Mouse (Mus musculus) Patski (cell line): ENCODE data around the gene Dmtf1. TPM values are rescaled to one million over a fixed set of nuclear protein-coding genes. Genes with fewer than 3 reads are reported as not detected.
A peak's percentile ranks its signal among the peaks of the same experiment; 100 is the strongest.

ENCODE experiments used
- ATAC-seq: fragments of 100-300 bp; one replicate; pipeline ENCODE4 v1.8.0; 2021
- CTCF ChIA-PET: fragments of 350-600 bp; sonication (Branson Sonifier 250); formaldehyde crosslinking; loops from one replicate; lab custom pipeline; 2022; ENCODE audit warnings: inconsistent platforms; lab: Charles Lee
- POLR2A ChIA-PET: fragments of 350-600 bp; sonication (Branson Sonifier 250); formaldehyde crosslinking; loops from one replicate; lab custom pipeline; 2022; ENCODE audit warnings: antibody characterized with exemption, inconsistent platforms; lab: Charles Lee
- DNase-seq: peaks from one replicate; pipeline ENCODE4 v3.0.0-alpha.2; 2011; ENCODE audit warnings: low read depth, low spot score
- H3K27me3 ChIP-seq: fragments of 371-371 bp; one replicate; pipeline ENCODE4 v1.5.1; 2021
- CTCF ChIP-seq: fragments of 100-300 bp; IDR thresholded peaks from one replicate; pipeline ENCODE4 v1.5.1; 2021
- in situ Hi-C: fragments of 300-500 bp; cut with MboI; formaldehyde crosslinking; loops from 3 replicates; pipeline ENCODE4 v1.11.1; 2018; ENCODE audit warnings: low pct_unique_long_range_greater_than_20kb, mixed read lengths
- polyA plus RNA-seq: library from polyadenylated mRNA; unstranded; gene quantifications from one replicate; pipeline ENCODE4 v1.2.3, GENCODE M21; 2021

Dmtf1 gene
- polyA plus RNA-seq, 1 experiment from 2014 or later, result 38.5 TPM

DNA sequence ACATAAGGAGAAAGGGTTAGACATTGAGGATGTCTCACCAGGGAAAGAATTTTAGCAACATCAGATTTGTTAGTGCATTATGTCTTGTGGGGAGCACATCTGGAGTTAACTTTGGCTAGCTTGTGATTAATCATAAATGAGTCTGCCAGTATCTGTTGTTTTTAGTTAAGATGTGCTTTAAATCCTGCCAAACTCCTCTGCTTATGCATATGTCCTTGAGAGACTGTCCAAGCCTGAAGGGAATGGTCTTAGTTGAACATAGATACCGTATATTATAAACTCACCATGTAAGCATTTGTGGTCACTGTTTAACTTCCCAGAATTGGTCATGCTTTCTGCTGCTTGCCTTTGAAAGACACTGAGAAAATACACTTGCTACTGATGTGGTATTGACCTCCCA, 68.9 kb downstream of the Dmtf1 start:
- no peak for DNase-seq
- peaks cover 32% of the 10 kb centered on the region for H3K27me3 ChIP-seq
- ATAC-seq, result no peak
- ChIA-PET POLR2A (no interaction called here), CTCF (interaction anchor here (1.4 to 1.6 kb wide), 2 partner anchors 11 to 19 kb away, joined by 5 to 6 read pairs; no protein-coding TSS in a partner anchor)
- no peak for TF ChIP-seq CTCF
- in situ Hi-C loops, result no loop called here

DNA sequence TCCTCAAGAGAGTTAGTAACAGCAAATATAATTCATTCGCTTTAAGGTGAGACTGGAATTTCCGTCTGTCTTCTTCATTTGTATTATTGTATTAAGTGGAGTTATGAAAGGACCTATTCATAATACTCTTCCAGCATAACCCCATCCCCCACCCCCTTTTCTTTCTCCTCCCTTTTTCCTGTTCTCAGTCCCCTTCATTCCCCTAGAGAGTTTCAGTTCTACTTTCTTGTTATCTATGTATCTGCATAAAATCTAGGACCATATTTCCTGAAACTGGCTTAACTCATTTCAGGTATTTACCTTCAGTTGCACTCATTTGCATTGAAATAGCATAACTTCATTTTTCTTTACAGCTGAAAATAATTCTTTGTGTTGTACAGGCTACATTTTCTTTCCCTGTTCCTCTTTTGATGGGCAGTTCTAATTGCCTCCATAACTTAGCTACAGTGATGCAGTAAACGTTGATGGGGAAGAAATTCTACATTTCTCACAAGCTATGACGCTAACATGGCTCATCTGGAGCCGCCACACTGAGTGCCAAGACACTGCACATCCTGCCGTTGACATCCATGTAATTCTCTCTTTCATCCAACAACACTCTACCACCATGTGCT, 71.0 kb downstream of the Dmtf1 start:
- peaks cover 24% of the 10 kb centered on the region for H3K27me3 ChIP-seq
- ChIA-PET CTCF (interaction anchor here (1.1 kb wide), 1 partner anchor 15 kb away, joined by 4 read pairs; no protein-coding TSS in a partner anchor), POLR2A (no interaction called here)
- no peak for ATAC-seq
- in situ Hi-C loops, result no loop called here
- TF ChIP-seq CTCF, result no peak
- no peak for DNase-seq

DNA sequence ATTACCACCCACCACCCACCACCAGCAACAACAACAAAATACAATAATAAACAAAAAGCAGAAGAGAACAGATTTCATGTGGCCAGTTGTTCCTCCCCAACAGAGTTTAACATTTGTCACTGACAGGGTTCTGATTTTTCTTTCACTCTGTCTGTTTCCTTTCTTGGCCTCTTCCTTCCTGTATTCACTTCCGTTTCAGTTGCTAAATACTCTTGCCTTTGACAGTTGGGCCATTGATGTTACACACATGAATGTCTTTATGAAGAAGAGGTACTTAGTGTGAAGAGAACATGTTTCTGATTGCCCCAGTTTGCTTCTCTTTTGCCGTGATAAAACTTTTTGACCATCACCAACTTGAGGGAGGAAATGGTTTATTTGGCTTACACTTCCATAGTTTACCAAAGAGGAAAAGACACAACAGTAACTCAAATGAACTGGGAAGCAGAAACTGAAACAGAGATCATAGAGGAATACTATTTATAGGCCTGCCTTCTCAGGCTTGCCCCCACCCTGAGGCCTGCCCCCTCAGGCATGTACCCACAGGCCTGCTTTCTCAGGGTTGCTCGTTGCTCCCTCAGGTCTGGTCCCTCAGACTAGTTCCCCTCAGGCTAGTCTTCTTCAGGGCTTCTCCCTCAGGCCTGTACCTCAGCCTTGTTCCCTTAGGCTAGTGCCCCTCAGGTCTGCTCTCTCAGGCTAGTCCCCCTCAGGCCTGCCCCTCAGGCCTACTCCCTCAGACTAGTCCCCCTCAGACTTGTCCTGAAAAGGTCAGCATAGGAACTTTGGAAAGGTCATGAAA, 74.5 kb downstream of the Dmtf1 start:
- ATAC-seq (no peak), DNase-seq (no peak)
- POLR2A ChIA-PET, result no interaction called here
- in situ Hi-C loops, result no loop called here
- no peak for TF ChIP-seq CTCF
- peaks cover 8% of the 10 kb centered on the region for H3K27me3 ChIP-seq
- CTCF ChIA-PET, result interaction anchor here (1.1 to 1.5 kb wide), 2 partner anchors 8 to 25 kb away, joined by 3 read pairs; no protein-coding TSS in a partner anchor

DNA sequence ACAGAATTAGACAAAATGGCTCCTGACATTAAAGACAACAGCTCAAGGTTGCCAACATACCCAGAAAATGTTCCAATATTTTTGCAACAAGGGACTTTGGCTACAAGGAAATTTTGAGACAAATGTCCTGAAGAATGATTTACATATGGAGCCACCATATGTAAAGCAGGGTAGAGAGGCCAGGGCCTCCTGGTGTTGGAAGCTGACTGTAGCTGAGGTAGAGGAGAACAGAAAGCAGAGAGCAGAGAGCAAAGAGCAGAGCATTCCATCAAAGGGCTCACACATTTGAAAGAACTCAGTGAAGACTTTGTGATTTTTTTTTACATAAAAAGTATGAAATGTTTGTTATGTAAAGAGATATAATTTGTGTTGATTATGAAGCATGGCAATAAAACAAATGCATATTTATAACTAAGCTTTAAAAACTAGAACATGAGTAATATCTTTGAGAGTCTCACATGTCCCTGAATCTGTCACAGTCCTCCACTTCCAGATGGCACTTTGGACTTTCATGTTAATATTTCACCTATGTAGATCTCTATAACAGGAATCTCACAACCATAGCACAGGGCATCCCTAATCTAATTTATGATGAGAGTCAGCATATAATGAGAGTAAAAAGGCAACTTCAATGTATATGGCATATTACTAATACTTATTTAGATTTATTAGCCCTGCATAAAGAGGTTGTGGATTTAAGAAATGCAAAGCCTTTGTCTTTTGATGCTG, 81.6 kb downstream of the Dmtf1 start:
- in situ Hi-C loops, result no loop called here
- POLR2A ChIA-PET, result no interaction called here
- CTCF ChIA-PET, result interaction anchor here (1.0 to 1.2 kb wide), 3 partner anchors 15 to 32 kb away, joined by 3 read pairs; no protein-coding TSS in a partner anchor
- ATAC-seq, result no peak
- DNase-seq, result no peak
- H3K27me3 ChIP-seq, result peaks cover 4% of the 10 kb centered on the region
- TF ChIP-seq CTCF, result no peak

DNA sequence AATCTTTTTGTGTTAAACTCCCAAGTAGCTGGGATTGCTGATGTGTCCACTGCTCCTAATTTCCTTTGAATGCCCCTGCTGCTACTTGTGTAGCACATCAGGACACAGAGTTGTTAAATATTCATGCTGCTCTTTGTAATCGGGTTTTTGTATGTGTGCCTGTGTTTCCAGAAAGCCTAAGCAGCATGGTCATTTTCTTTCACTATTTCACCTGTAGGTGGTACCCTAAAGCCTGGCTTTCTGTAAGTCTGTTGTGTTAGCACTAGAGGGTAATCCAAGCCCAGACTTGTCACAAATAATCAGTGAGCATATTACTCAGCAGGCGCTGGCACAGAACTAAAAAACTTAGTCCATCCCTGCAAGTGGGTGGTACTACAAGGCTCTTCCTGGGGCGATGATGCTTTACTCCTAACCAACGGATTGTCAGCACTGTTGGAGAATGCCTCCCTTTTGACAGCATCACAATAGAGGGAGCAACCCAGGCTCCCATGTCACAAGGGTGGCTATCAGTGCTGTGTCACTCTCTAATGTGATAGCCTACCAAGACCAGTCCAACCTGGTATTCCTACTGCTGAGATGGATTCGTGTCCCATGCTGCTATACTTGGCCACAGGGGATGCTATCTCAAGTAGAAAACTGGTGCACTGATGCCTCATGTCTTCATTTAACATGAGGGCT, 88.3 kb downstream of the Dmtf1 start:
- peak; percentile 26 for ATAC-seq
- in situ Hi-C loops, result no loop called here
- no peaks in the 10 kb centered on the region for H3K27me3 ChIP-seq
- POLR2A ChIA-PET, result interaction anchor here (0.6 kb wide), 1 partner anchor 75 kb away, joined by 3 read pairs; no protein-coding TSS in a partner anchor
- CTCF ChIA-PET, result interaction anchor here (0.6 to 2.8 kb wide), 6 partner anchors 10 to 240 kb away, joined by 3 to 7 read pairs (median 3); no protein-coding TSS in a partner anchor
- peak; percentile 52 for TF ChIP-seq CTCF
- DNase-seq, result no peak

DNA sequence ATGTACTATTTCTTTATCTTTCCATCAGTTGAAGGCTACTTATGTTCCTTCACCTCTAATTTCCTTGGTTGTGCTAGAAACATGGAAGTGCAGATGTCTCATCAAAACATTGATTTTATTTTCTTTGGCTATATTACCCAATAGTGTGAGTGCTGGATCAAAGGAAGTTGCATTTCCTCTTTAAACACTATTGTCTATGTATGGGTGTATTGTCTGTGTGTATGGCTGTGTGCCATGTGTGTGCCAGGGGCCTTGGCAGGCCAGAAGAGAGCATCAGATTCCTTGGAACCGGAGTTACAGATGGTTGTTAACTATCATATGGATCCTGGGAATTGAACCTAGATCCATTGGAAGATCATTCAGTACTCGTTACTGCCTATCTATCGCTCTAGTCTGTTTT, 90.2 kb downstream of the Dmtf1 start:
- ChIA-PET POLR2A (interaction anchor here (1.5 kb wide), 1 partner anchor 11 kb away, joined by 4 read pairs; no protein-coding TSS in a partner anchor), CTCF (interaction anchor here (0.7 to 3.0 kb wide), 3 partner anchors 14 to 41 kb away, joined by 3 to 16 read pairs (median 5); no protein-coding TSS in a partner anchor)
- DNase-seq (no peak), ATAC-seq (no peak)
- no peaks in the 10 kb centered on the region for H3K27me3 ChIP-seq
- in situ Hi-C loops, result no loop called here
- TF ChIP-seq CTCF, result no peak

DNA sequence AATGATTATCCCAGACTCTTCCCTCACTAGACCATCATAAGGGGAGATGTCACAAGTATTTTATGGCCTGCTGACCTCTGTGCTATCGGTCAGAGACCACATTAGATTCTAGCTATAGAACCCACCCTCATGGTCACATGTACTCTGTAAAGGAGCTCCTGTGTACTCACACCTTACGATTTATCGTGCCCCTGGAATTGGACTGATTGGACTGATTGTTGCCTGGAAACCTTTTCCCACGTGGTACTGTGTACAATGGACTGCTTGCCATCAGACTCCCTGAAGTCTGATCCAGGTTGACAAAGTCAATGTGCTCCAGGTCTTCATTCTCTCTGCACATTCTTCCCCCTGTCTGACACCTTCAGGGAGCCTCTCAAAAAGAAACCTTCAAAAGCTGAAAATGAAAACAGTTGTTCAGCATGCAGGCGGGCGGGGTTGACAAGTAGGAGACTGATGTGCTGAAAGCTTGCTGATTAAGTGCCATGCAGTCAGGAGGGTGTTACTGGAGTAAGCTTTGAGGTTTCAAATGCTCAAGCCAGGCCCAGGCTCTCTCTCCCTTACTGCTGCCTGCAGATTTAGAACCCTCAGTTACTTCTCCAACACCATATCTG, 91.9 kb downstream of the Dmtf1 start:
- CTCF ChIA-PET, result interaction anchor here (1.3 to 3.0 kb wide), 6 partner anchors 9 to 59 kb away, joined by 3 to 16 read pairs (median 5); no protein-coding TSS in a partner anchor
- H3K27me3 ChIP-seq, result no peaks in the 10 kb centered on the region
- ATAC-seq, result no peak
- no peak for DNase-seq
- in situ Hi-C loops, result no loop called here
- POLR2A ChIA-PET, result interaction anchor here (0.7 to 1.5 kb wide), 3 partner anchors 10 to 31 kb away, joined by 4 to 6 read pairs (median 5); partner anchors contain the start of gene Tmem243
- no peak for TF ChIP-seq CTCF

DNA sequence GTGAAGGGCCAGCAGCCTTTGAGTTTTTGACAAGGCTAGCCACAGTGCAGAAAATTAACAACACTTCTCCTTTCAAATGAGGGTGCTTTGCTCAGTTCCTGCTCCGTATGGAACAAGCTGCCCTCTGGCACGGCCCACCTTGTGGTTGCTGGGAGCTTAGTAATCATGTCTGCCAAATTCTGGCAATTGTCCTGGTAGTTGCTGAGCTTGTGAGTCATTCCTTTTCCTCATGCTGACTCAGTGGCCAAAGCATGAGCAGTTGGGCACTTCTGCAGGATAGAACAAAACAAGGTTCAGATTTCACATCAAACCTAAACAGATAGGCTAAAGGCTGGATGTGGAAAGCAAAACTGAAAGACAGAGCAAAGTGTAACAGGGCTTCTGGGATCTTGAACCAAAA, 92.7 kb downstream of the Dmtf1 start:
- POLR2A ChIA-PET, result no interaction called here
- ATAC-seq, result peak; percentile 98
- in situ Hi-C loops, result no loop called here
- no peaks in the 10 kb centered on the region for H3K27me3 ChIP-seq
- DNase-seq, result peak; percentile 95
- TF ChIP-seq CTCF, result no peak
- CTCF ChIA-PET, result interaction anchor here (0.8 to 3.0 kb wide), 5 partner anchors 8 to 58 kb away, joined by 3 to 16 read pairs (median 3); no protein-coding TSS in a partner anchor

Other genes with a start within 250 kb of the Dmtf1 start
- gene Crot, start 164.5 kb downstream of the Dmtf1 start, polyA plus RNA-seq, result 83.5 TPM
- gene Tmem243, start 61.1 kb downstream of the Dmtf1 start, polyA plus RNA-seq, result 11.2 TPM
- 1.8 TPM for gene 9330182L06Rik, start 104.3 kb upstream of the Dmtf1 start, polyA plus RNA-seq